ENCODE assay signal across 23 mouse cellular contexts in the genomic region with DNA sequence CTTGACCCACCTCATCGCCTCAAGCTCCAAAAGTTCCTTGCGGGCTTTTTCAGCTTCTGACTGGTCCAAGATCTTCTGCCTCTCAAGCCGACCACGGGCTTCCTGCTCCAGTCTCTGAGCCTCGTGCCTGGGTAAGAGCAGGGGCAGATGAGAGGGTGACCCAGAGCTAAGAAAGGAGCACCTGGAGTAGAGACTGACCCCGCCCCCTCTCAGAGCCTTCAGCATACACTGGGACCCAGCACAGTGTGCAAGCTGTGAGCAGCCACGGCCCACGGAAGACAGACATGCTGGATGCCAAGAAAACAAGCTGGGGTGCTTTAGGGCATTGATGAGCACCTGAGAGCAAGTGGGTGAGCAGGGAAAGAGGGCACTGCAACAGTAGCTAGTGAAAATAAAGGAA. TPM values are rescaled to one million over a fixed set of nuclear protein-coding genes. Genes with fewer than 3 reads are reported as not detected.
DNase-seq lines count a peak whose midpoint lies in the region; ATAC-seq and TF ChIP-seq lines count a peak whose summit lies in the region.
"Had no signal": no experiment of that assay in that cellular context is flagged by ENCODE, and none has a peak within 500 bp of the region (broad histone marks: within the 10 kb centered on the region; RNA-seq: fewer than 3 reads in every experiment).

No protein-coding gene starts in this region.

- no peak overlapping the region for H3K9ac ChIP-seq in forebrain, embryonic 11.5 days (ENCODE audit: low read length)
- H3K9ac ChIP-seq: embryonic facial prominence, embryonic 12.5 days; forebrain, embryonic 13.5 days; forebrain, embryonic 15.5 days; forebrain, postnatal 0 days had no signal

- no peak overlapping the region for H3K4me3 ChIP-seq in forebrain, embryonic 10.5 days
- no peak overlapping the region for H3K4me3 ChIP-seq in forebrain, embryonic 11.5 days (ENCODE audit: low read depth, low read length)
- peak overlapping the region; percentile 50 for H3K4me3 ChIP-seq in E14TG2a.4 (replicated peaks; ENCODE audit: low read length)
- H3K4me3 ChIP-seq: embryonic facial prominence, embryonic 12.5 days; forebrain, embryonic 13.5 days; forebrain, embryonic 15.5 days had no signal

- DNase-seq in forebrain, embryonic 10.5 days (ENCODE audit: extremely low spot score, low spot score), result no peak
- DNase-seq in forebrain, embryonic 11.5 days (ENCODE audit: low spot score), result no peak
- DNase-seq in thymus, postnatal 14 days, result peak; percentile 72
- no peak for DNase-seq in thymus, postnatal 0 days (ENCODE audit: low spot score)
- peak; percentile 56 for DNase-seq in ZHBTc4 (ENCODE audit: low read depth, low spot score)
- DNase-seq in cerebellum, postnatal 25 days, result no peak
- DNase-seq in gastrocnemius, postnatal 25 days, result no peak
- DNase-seq: adrenal gland, adult 2 months; adrenal gland, postnatal 10 days; adrenal gland, postnatal 25 days; cerebellum, adult 11 months; cerebellum, adult 18-20 months; cerebellum, adult 8-10 months; cerebellum, adult 9-11 months; cerebellum, postnatal 14 days; forebrain, postnatal 0 days had no signal

- no peak for ATAC-seq in forebrain, embryonic 11.5 days (replicated peaks; ENCODE audit: low FRiP score)
- ATAC-seq: forebrain, embryonic 13.5 days; forebrain, embryonic 15.5 days; forebrain, postnatal 0 days; Patski had no signal

- no peaks in the 10 kb centered on the region for H3K36me3 ChIP-seq in forebrain, embryonic 10.5 days (replicated peaks)
- H3K36me3 ChIP-seq in forebrain, embryonic 11.5 days (ENCODE audit: control insufficient read depth, insufficient read depth, low read length), result no peaks in the 10 kb centered on the region
- H3K36me3 ChIP-seq in E14TG2a.4 (ENCODE audit: insufficient read depth, low read length), result peaks cover 55% of the 10 kb centered on the region
- H3K36me3 ChIP-seq: embryonic facial prominence, embryonic 12.5 days; forebrain, embryonic 15.5 days had no signal

- peaks cover 13% of the 10 kb centered on the region; the same call in 1 of the 2 replicates for H3K4me1 ChIP-seq in forebrain, embryonic 10.5 days
- H3K4me1 ChIP-seq in forebrain, embryonic 11.5 days (replicated peaks; ENCODE audit: control insufficient read depth, insufficient read depth, low read length), result no peaks in the 10 kb centered on the region
- H3K4me1 ChIP-seq in E14TG2a.4 (replicated peaks; ENCODE audit: low read depth, low read length), result peaks cover 57% of the 10 kb centered on the region
- H3K4me1 ChIP-seq: forebrain, embryonic 13.5 days; forebrain, embryonic 15.5 days had no signal

- H3K27me3 ChIP-seq in forebrain, embryonic 10.5 days (ENCODE audit: poor library complexity, severe bottlenecking), result no peaks in the 10 kb centered on the region
- H3K27me3 ChIP-seq in forebrain, embryonic 11.5 days (ENCODE audit: control insufficient read depth, insufficient read depth, low read length), result no peaks in the 10 kb centered on the region
- H3K27me3 ChIP-seq in E14TG2a.4 (ENCODE audit: insufficient read depth, low read length), result no peaks in the 10 kb centered on the region
- H3K27me3 ChIP-seq: embryonic facial prominence, embryonic 12.5 days; forebrain, embryonic 13.5 days; forebrain, embryonic 15.5 days; Patski had no signal

- no peaks in the 10 kb centered on the region for H3K9me3 ChIP-seq in forebrain, embryonic 10.5 days
- no peaks in the 10 kb centered on the region for H3K9me3 ChIP-seq in forebrain, embryonic 11.5 days (ENCODE audit: control insufficient read depth, low read length)
- no peaks in the 10 kb centered on the region for H3K9me3 ChIP-seq in E14TG2a.4 (ENCODE audit: low read length)
- H3K9me3 ChIP-seq: embryonic facial prominence, embryonic 12.5 days; forebrain, embryonic 13.5 days; forebrain, embryonic 15.5 days; G1E had no signal

- H3K4me2 ChIP-seq in forebrain, embryonic 11.5 days (ENCODE audit: low read depth, low read length, severe bottlenecking), result no peak overlapping the region
- H3K4me2 ChIP-seq: embryonic facial prominence, embryonic 12.5 days; forebrain, embryonic 13.5 days; forebrain, embryonic 15.5 days had no signal

- TF ChIP-seq CTCF in E14TG2a.4 (conservative IDR thresholded peaks at IDR 0.05; ENCODE audit: low read length), result no peak

- 0 out of 2 replicates have a peak overlapping the region, but pooled peaks have one; percentile 8 for H3K27ac ChIP-seq in forebrain, embryonic 10.5 days
- no peak overlapping the region for H3K27ac ChIP-seq in forebrain, embryonic 11.5 days (ENCODE audit: low read depth, low read length)
- H3K27ac ChIP-seq: embryonic facial prominence, embryonic 12.5 days; forebrain, embryonic 13.5 days; forebrain, embryonic 15.5 days had no signal

- 71% methylated on average over 8 of the region's 8 CpGs for WGBS in forebrain, embryonic 10.5 days
- 68% methylated on average over 8 of the region's 8 CpGs for WGBS in forebrain, embryonic 11.5 days

RNA-seq across cellular contexts. Expression of gene Cdiptos, which starts 12.9 kb away (rescaled TPM):
- polyA plus RNA-seq in forebrain, embryonic 10.5 days (2016; fragmentation: Nextera tagmentation; extraction: Ambion mirVana), result 0.72 and 1.0 TPM in 2 replicates
- 0.88 and 1.4 TPM in 2 replicates for polyA plus RNA-seq in forebrain, embryonic 11.5 days (2014; fragmentation: Nextera tagmentation; extraction: Ambion mirVana)
- polyA plus RNA-seq in thymus, postnatal 0 days (2015; fragmentation: Nextera tagmentation; extraction: Ambion mirVana), result 1.6 and 1.7 TPM in 2 replicates
- total RNA-seq in gastrocnemius, postnatal 25 days (2021), result not detected
- total RNA-seq: forebrain, postnatal 0 days had no signal

RNA-seq across cellular contexts. Expression of gene Cdipt, which starts 13.1 kb away (rescaled TPM):
- 84.6 and 85.7 TPM in 2 replicates for polyA plus RNA-seq in forebrain, embryonic 10.5 days (2016; fragmentation: Nextera tagmentation; extraction: Ambion mirVana)
- polyA plus RNA-seq in forebrain, embryonic 11.5 days (2014; fragmentation: Nextera tagmentation; extraction: Ambion mirVana), result 68.0 and 78.7 TPM in 2 replicates
- 91.9 and 94.6 TPM in 2 replicates for polyA plus RNA-seq in thymus, postnatal 0 days (2015; fragmentation: Nextera tagmentation; extraction: Ambion mirVana)
- total RNA-seq in gastrocnemius, postnatal 25 days (2021), result 10 to 100 TPM; 30.5 to 31.2 TPM

RNA-seq across cellular contexts. Expression of gene Mvp, which starts 25.6 kb away (rescaled TPM):
- 3.3 TPM in 2 replicates for polyA plus RNA-seq in forebrain, embryonic 10.5 days (2016; fragmentation: Nextera tagmentation; extraction: Ambion mirVana)
- 3.9 and 4.4 TPM in 2 replicates for polyA plus RNA-seq in forebrain, embryonic 11.5 days (2014; fragmentation: Nextera tagmentation; extraction: Ambion mirVana)
- 29.8 and 32.5 TPM in 2 replicates for polyA plus RNA-seq in thymus, postnatal 0 days (2015; fragmentation: Nextera tagmentation; extraction: Ambion mirVana)
- 10 to 100 TPM; 20.4 to 23.3 TPM for total RNA-seq in gastrocnemius, postnatal 25 days (2021)

RNA-seq across cellular contexts. Expression of gene Pagr1b, which starts 27.5 kb away (rescaled TPM):
- not detected in 2 replicates for polyA plus RNA-seq in forebrain, embryonic 10.5 days (2016; fragmentation: Nextera tagmentation; extraction: Ambion mirVana)
- not detected in 2 replicates for polyA plus RNA-seq in forebrain, embryonic 11.5 days (2014; fragmentation: Nextera tagmentation; extraction: Ambion mirVana)
- 0.60 and 1.2 TPM in 2 replicates for polyA plus RNA-seq in thymus, postnatal 0 days (2015; fragmentation: Nextera tagmentation; extraction: Ambion mirVana)
- not detected for total RNA-seq in gastrocnemius, postnatal 25 days (2021)
- total RNA-seq: adrenal gland, postnatal 10 days; G1E had no signal
- polyA plus RNA-seq: embryonic facial prominence, embryonic 14.5 days; forebrain, embryonic 15.5 days had no signal

RNA-seq across cellular contexts. Expression of gene Pagr1a, which starts 28.3 kb away (rescaled TPM):
- 92.7 and 121 TPM in 2 replicates for polyA plus RNA-seq in forebrain, embryonic 10.5 days (2016; fragmentation: Nextera tagmentation; extraction: Ambion mirVana)
- polyA plus RNA-seq in forebrain, embryonic 11.5 days (2014; fragmentation: Nextera tagmentation; extraction: Ambion mirVana), result 60.5 and 72.4 TPM in 2 replicates
- 51.8 and 100 TPM in 2 replicates for polyA plus RNA-seq in thymus, postnatal 0 days (2015; fragmentation: Nextera tagmentation; extraction: Ambion mirVana)
- total RNA-seq in gastrocnemius, postnatal 25 days (2021), result 1 to 10 TPM; 2.4 to 8.7 TPM

Comparison
In these comparisons a context has a peak if more than half of its experiments do, and no peak if none do; other contexts are left out.
1. DNase-seq: peak in thymus, postnatal 14 days (single experiment) and ZHBTc4 (single experiment); none in forebrain, embryonic 10.5 days (single experiment), forebrain, embryonic 11.5 days (single experiment), thymus, postnatal 0 days (single experiment), cerebellum, postnatal 25 days (0 of 2) and gastrocnemius, postnatal 25 days (single experiment).